Mouse (Mus musculus) thymus, adult 2 months (tissue): ENCODE results near the gene Pabpn1l. TPM values are rescaled to one million over a fixed set of nuclear protein-coding genes. Genes with fewer than 3 reads are reported as not detected.
"Not testable (repeated sequence)": the region's sequence is repeated elsewhere in the genome, so short reads cannot be mapped to it uniquely, and the experiment has no call there.

Experiments
- DNase-seq: peaks from one replicate; pipeline ENCODE4 v3.0.0; 2021
- H3K27ac ChIP-seq: fragments of 200-500 bp; 2 replicates; pipeline ENCODE4 v1.5.1; 2012; ENCODE audit warnings: low read length, control low read depth; ENCODE audit not compliant: control insufficient read depth, insufficient read depth
- H3K27me3 ChIP-seq: fragments of 200-500 bp; 2 replicates; pipeline ENCODE4 v1.6.1; 2012; ENCODE audit warnings: mild to moderate bottlenecking, low read length, moderate library complexity, mixed read lengths; ENCODE audit not compliant: control insufficient read depth, insufficient read depth
- H3K36me3 ChIP-seq: fragments of 200-500 bp; 2 replicates; pipeline ENCODE4 v1.6.1; 2012; ENCODE audit warnings: mild to moderate bottlenecking, low read length, moderate library complexity; ENCODE audit not compliant: control insufficient read depth, insufficient read depth
- H3K4me1 ChIP-seq: fragments of 200-500 bp; replicated peaks from 2 replicates; pipeline ENCODE4 v1.6.1; 2012; ENCODE audit warnings: low read length; ENCODE audit not compliant: control insufficient read depth, insufficient read depth
- H3K4me3 ChIP-seq: fragments of 200-500 bp; 2 replicates; pipeline ENCODE4 v1.5.1; 2012; ENCODE audit warnings: mild to moderate bottlenecking, low read length, control low read depth, moderate library complexity; ENCODE audit not compliant: control insufficient read depth, insufficient read depth
- CTCF ChIP-seq: fragments of 200-500 bp; IDR thresholded peaks from 2 replicates; pipeline ENCODE4 v1.5.1; 2012; ENCODE audit warnings: mild to moderate bottlenecking, control low read depth, low read length, moderate library complexity, borderline replicate concordance; ENCODE audit not compliant: control insufficient read depth, poor library complexity, insufficient read depth; ENCODE audit errors: extremely low read depth
- POLR2A ChIP-seq: fragments of 200-500 bp; IDR thresholded peaks from 2 replicates; pipeline ENCODE4 v1.6.1; 2012; ENCODE audit warnings: mild to moderate bottlenecking, low read length, control low read depth, moderate library complexity; ENCODE audit not compliant: control insufficient read depth, poor library complexity, insufficient read depth; ENCODE audit errors: extremely low read depth
- WGBS: fragments of 180-500 bp; shearing (Covaris S2); methylation state at CpG from one replicate; pipeline ENCODE4 v1.1.7; 2018; 5-methylcytosine and 5-hydroxymethylcytosine counted together
- polyA plus RNA-seq: library from polyadenylated mRNA; depleted of rRNA; stranded (reverse); fragments of >200 nt; gene quantifications from 2 replicates; pipeline ENCODE4 v1.2.3, GENCODE M21; 2012

Gene Pabpn1l
- polyA plus RNA-seq, 1 experiment = 0.20 TPM

DNA sequence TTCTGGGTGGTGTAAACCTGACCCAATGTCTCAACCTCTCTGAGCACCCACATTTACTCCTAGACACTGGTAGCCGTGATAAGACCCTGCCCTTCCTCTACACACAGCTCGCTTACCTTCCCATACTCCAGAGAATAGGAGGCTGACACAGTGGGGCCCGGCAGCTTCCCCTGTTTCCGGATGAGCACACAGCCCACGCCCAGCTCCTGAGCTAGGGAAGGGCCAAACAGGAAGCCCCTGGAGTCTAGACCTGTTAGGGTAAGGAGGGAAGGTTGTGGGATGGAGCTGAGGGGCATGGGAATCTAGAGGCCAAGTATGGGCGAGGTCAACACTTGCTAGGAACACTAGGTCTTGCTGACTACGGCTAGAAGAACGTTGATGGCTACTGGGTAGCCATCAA lies 47.3 kb downstream of the Pabpn1l start:
- DNase-seq = no peak
- Histone ChIP-seq H3K27ac (no peak overlapping the region), H3K4me3 (no peak overlapping the region), H3K4me1 (peaks cover 21% of the 10 kb centered on the region), H3K36me3 (peaks cover 18% of the 10 kb centered on the region), H3K27me3 (no peaks in the 10 kb centered on the region)
- WGBS = 80% methylated on average over 8 of the region's 8 CpGs
- no peak for TF ChIP-seq POLR2A
- no peak for TF ChIP-seq CTCF

DNA sequence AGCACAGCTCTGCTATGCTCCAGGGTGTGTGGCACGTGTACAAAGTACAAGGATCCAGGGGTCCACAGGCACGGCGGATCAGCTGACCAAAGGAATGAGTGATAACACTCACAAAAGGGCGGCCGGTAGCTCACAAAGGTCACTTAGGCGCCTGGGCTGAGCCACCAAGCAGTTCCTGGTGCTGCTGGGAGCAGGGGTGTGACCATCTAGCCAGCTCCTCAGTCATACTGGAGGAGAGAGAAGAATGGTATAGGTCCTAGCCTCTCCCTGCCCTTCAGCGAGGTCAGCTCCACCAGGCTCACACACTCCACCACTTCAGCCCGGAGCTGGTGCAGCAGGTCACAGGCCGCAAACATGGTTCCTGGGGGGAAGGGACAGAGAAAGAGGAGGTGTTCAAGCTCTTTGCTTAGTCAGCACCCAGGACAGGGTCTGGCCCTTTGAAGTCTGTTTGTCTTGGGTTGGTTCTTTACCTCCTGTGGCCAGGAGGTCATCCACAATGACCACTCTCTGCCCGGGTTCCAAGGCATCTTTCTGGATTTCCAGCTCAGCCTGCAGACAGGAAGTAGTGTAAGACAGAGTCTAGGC lies 47.8 kb downstream of the Pabpn1l start:
- Histone ChIP-seq H3K27me3 (no peaks in the 10 kb centered on the region), H3K4me3 (no peak overlapping the region), H3K36me3 (peaks cover 23% of the 10 kb centered on the region), H3K4me1 (peaks cover 21% of the 10 kb centered on the region), H3K27ac (no peak overlapping the region)
- DNase-seq = no peak
- no peak for TF ChIP-seq POLR2A
- TF ChIP-seq CTCF = no peak
- 84% methylated on average over 10 of the region's 10 CpGs for WGBS

DNA sequence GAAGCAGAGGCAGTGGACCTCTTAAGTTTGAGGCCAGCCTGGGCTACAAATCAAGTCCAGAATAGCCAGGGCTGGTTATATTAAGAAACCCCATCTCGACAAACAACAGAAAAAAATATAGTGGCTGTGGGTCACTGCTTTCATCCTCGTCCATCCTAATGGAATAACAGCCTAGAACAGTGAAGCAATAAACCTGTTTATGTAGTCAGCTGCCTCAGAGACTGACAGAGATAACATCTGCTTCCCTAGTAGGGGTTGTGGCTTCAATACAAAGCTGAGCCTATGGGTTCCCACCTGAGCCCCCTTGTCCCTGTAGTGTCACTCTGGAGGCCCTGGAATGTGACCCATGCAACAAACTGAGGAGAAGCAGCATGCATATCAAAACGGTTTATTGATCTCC lies 48.3 kb downstream of the Pabpn1l start:
- TF ChIP-seq POLR2A (no peak), CTCF (no peak)
- Histone ChIP-seq H3K4me1 (peaks cover 24% of the 10 kb centered on the region), H3K27ac (no peak overlapping the region), H3K4me3 (no peak overlapping the region), H3K27me3 (no peaks in the 10 kb centered on the region), H3K36me3 (peaks cover 24% of the 10 kb centered on the region)
- DNase-seq = no peak
- WGBS = 80% methylated on average over 3 of the region's 3 CpGs

DNA sequence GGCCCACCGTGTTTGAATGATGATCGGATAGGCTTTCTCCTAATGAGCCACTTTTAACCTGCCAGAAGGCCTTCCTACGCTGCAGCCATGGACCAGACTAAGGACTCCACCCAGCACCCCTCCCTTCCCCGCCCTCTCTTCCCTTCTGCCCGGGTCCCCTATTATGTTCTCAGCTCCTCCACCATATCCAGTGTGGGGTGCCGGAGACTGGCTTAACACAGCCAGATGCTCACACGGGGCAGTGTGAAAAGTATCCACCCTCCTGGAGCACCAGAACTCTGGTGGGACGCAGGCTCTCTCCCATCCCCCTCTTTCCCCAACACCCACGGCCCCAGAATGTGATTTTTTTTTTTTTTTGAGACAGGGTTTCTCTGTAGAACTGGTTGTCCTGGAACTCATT lies 49.0 kb downstream of the Pabpn1l start:
- Histone ChIP-seq H3K4me1 (peaks cover 30% of the 10 kb centered on the region), H3K36me3 (peaks cover 24% of the 10 kb centered on the region), H3K27ac (no peak overlapping the region), H3K27me3 (no peaks in the 10 kb centered on the region), H3K4me3 (no peak overlapping the region)
- TF ChIP-seq CTCF (no peak), POLR2A (no peak)
- no peak for DNase-seq
- WGBS = 88% methylated on average over 9 of the region's 9 CpGs

DNA sequence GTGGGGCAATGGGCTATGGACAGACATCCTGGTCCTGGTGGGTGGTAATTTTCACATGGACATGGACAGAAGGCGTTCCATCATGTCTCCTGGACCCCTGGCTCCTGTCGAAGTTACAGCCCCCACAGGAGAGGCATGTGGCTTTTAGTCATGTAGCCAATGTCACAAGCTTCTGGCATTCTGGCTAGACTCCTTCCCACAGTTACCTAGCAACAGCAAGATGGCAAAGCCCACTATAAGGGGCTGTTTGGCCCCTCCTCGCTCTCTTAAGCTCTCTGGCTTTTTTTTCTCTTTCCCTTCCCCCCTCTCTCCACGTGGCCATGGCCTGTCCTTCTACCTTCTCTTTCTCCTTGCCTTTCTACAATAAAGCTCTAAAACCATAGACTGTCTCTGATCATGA lies 49.4 kb downstream of the Pabpn1l start:
- H3K4me3 ChIP-seq, H3K27me3 ChIP-seq, H3K27ac ChIP-seq, DNase-seq: not testable (repeated sequence)
- peaks cover 24% of the 10 kb centered on the region for H3K36me3 ChIP-seq
- WGBS = 80% methylated on average over 4 of the region's 4 CpGs
- peaks cover 30% of the 10 kb centered on the region for H3K4me1 ChIP-seq

DNA sequence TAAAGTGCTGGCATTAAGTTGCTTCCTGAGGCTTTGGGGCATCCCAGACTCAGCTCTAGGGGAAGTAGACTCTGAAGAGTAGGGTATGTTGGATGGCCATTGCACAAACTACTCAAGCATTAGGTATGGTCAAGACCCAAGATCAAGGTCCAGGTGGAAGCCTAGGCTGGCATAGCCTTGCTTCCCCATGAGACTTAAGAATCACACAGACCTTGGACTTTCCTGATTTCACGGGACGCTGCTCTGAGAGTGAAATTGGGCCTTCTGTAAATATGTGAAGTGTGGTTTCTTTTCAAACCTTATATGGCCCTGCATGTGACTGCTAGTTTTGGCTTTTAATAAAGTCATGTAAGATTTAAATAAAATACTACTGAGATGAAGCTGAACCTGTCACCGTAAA lies 49.8 kb downstream of the Pabpn1l start:
- Histone ChIP-seq H3K4me1 (peaks cover 30% of the 10 kb centered on the region), H3K27ac (no peak overlapping the region), H3K4me3 (no peak overlapping the region), H3K27me3 (no peaks in the 10 kb centered on the region), H3K36me3 (peaks cover 24% of the 10 kb centered on the region)
- DNase-seq = no peak
- 96% methylated on average over 3 of the region's 3 CpGs for WGBS
- no peak for TF ChIP-seq POLR2A
- TF ChIP-seq CTCF = no peak

DNA sequence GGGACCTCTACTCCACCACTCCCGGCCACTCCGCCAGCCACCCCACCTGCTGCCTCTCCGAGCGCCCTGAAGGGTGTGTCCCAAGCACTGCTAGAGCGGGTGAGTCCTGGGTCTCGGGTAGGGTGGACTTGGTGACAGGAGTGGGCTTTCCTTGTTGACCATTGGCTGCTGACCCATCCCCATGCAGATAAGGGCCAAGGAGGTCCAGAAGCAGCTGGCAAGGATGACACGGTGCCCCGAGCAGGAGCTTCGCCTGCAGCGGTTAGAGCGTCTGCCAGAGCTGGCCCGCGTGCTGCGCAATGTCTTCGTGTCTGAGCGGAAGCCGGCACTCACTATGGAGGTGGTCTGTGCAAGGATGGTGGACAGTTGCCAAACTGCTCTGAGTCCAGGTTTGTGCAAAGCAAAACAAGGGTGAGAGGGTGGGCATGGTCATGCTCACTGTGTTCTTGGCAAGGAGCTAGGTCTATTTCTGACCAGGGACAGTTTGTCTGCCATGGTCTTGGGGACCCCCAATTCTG lies 50.7 kb downstream of the Pabpn1l start:
- no peak for DNase-seq
- Histone ChIP-seq H3K27me3 (no peaks in the 10 kb centered on the region), H3K36me3 (peaks cover 24% of the 10 kb centered on the region), H3K27ac (no peak overlapping the region), H3K4me1 (peaks cover 36% of the 10 kb centered on the region), H3K4me3 (no peak overlapping the region)
- no peak for TF ChIP-seq CTCF
- WGBS = 98% methylated on average over 17 of the region's 17 CpGs
